Mouse (Mus musculus) CH12.LX (cell line): ENCODE measurements around the gene Rcc1l. TPM values are rescaled to one million over a fixed set of nuclear protein-coding genes. Genes with fewer than 3 reads are reported as not detected.

Source experiments
- DNase-seq: peaks from one replicate; pipeline ENCODE4 v3.0.0-alpha.2; 2013; ENCODE audit errors: extremely low read depth
- H3K27ac ChIP-seq: 2 replicates; pipeline ENCODE4 v1.5.1; 2012; ENCODE audit warnings: low read depth, mild to moderate bottlenecking, control low read depth, moderate library complexity; ENCODE audit not compliant: insufficient read depth
- H3K27me3 ChIP-seq: replicated peaks from 2 replicates; pipeline ENCODE3; 2012; ENCODE audit warnings: inconsistent platforms
- H3K36me3 ChIP-seq, 2 experiments: replicated peaks in 1 of 2; 2 replicates each; pipeline versions ENCODE3 to v1.6.1; 2012; ENCODE audit warnings: inconsistent platforms in 1 of 2, low read length in 1 of 2, mild to moderate bottlenecking in 1 of 2, mixed read lengths in 1 of 2, moderate library complexity in 1 of 2; ENCODE audit not compliant: control insufficient read depth in 1 of 2, insufficient read depth in 1 of 2
- H3K4me1 ChIP-seq, 2 experiments: 2 replicates each; pipeline ENCODE4 v1.6.1; 2012; ENCODE audit warnings: inconsistent platforms in 1 of 2, moderate library complexity in 1 of 2; ENCODE audit not compliant: insufficient read depth in 2 of 2, control insufficient read depth in 1 of 2
- H3K4me2 ChIP-seq: 2 replicates; pipeline ENCODE4 v1.6.1; 2012; ENCODE audit warnings: low read depth, mild to moderate bottlenecking, control low read depth; ENCODE audit not compliant: poor library complexity, insufficient read depth, severe bottlenecking
- H3K4me3 ChIP-seq, 3 experiments: fragments of 150-350 bp in 1 of 3; sonication (generic) in 1 of 3; replicated peaks in 1 of 3; 2 replicates each; pipeline versions ENCODE3 to v1.5.1; 2011 to 2012; ENCODE audit warnings: low read depth in 2 of 3, low read length in 2 of 3, mild to moderate bottlenecking in 2 of 3, moderate library complexity in 2 of 3, control low read depth in 1 of 3, improper control_type of control experiment in 1 of 3, inconsistent platforms in 1 of 3, mixed read lengths in 1 of 3; ENCODE audit not compliant: poor library complexity in 1 of 3
- H3K79me2 ChIP-seq: replicated peaks from 2 replicates; pipeline ENCODE4 v1.6.1; 2012; ENCODE audit warnings: mild to moderate bottlenecking, moderate library complexity; ENCODE audit not compliant: control insufficient read depth, poor library complexity, insufficient read depth, severe bottlenecking; ENCODE audit errors: extremely low read depth
- H3K9ac ChIP-seq: 2 replicates; pipeline ENCODE4 v1.6.1; 2012; ENCODE audit warnings: low read depth, mild to moderate bottlenecking, control low read depth, moderate library complexity; ENCODE audit not compliant: insufficient read depth
- H3K9me3 ChIP-seq: replicated peaks from 2 replicates; pipeline ENCODE3; 2012; ENCODE audit warnings: low read length, inconsistent platforms, mixed read lengths
- BHLHE40 ChIP-seq: IDR thresholded peaks from 2 replicates; pipeline ENCODE4 v1.6.1; 2011; ENCODE audit warnings: mild to moderate bottlenecking, low read depth, low read length, improper control_type of control experiment
- CHD1 ChIP-seq: IDR thresholded peaks from 2 replicates; pipeline ENCODE4 v1.6.1; 2012; ENCODE audit warnings: low read depth, low read length, improper control_type of control experiment, inconsistent platforms
- CHD2 ChIP-seq: IDR thresholded peaks from 2 replicates; pipeline ENCODE4 v1.6.1; 2011; ENCODE audit warnings: low read length, improper control_type of control experiment
- CTCF ChIP-seq, 2 experiments: IDR thresholded peaks in 1 of 2; conservative IDR thresholded peaks in 1 of 2; 2 replicates each; pipeline ENCODE4 v1.5.1; 2011 to 2012; ENCODE audit warnings: low read depth in 2 of 2, low read length in 2 of 2, improper control_type of control experiment in 1 of 2, inconsistent platforms in 1 of 2, mild to moderate bottlenecking in 1 of 2, moderate library complexity in 1 of 2
- E2F4 ChIP-seq: IDR thresholded peaks from 2 replicates; pipeline ENCODE4 v1.6.1; 2011; ENCODE audit warnings: low read depth, low read length, improper control_type of control experiment; ENCODE audit not compliant: insufficient replicate concordance
- GABPA ChIP-seq: IDR thresholded peaks from 2 replicates; pipeline ENCODE4 v1.6.1; 2012; ENCODE audit warnings: low read depth, low read length, improper control_type of control experiment, inconsistent platforms; ENCODE audit not compliant: insufficient replicate concordance
- IRF4 ChIP-seq: IDR thresholded peaks from 2 replicates; pipeline ENCODE4 v1.6.1; 2014; ENCODE audit warnings: low read depth, mild to moderate bottlenecking, inconsistent platforms, low read length, improper control_type of control experiment
- JUN ChIP-seq: IDR thresholded peaks from 2 replicates; pipeline ENCODE4 v1.6.1; 2011; ENCODE audit warnings: low read depth, mild to moderate bottlenecking, low read length, improper control_type of control experiment, moderate library complexity; ENCODE audit not compliant: insufficient read depth
- MAFK ChIP-seq: IDR thresholded peaks from 2 replicates; pipeline ENCODE4 v1.6.1; 2011; ENCODE audit warnings: low read length, improper control_type of control experiment; ENCODE audit not compliant: insufficient replicate concordance
- MAZ ChIP-seq: IDR thresholded peaks from 2 replicates; pipeline ENCODE4 v1.6.1; 2012; ENCODE audit warnings: low read depth, mild to moderate bottlenecking, inconsistent platforms, low read length, improper control_type of control experiment, moderate library complexity
- MEF2A ChIP-seq: IDR thresholded peaks from 2 replicates; pipeline ENCODE4 v1.6.1; 2014; ENCODE audit warnings: low read depth, mild to moderate bottlenecking, inconsistent platforms, low read length, improper control_type of control experiment, borderline replicate concordance
- MXI1 ChIP-seq: IDR thresholded peaks from 2 replicates; pipeline ENCODE4 v1.6.1; 2011; ENCODE audit warnings: mild to moderate bottlenecking, low read depth, low read length, improper control_type of control experiment
- NELFE ChIP-seq: IDR thresholded peaks from 2 replicates; pipeline ENCODE4 v1.6.1; 2011; ENCODE audit warnings: low read depth, low read length, improper control_type of control experiment
- NRF1 ChIP-seq: IDR thresholded peaks from 2 replicates; pipeline ENCODE4 v1.6.1; 2014; ENCODE audit warnings: low read depth, mild to moderate bottlenecking, inconsistent platforms, low read length, improper control_type of control experiment, moderate library complexity
- PAX5 ChIP-seq: IDR thresholded peaks from 2 replicates; pipeline ENCODE4 v1.6.1; 2012; ENCODE audit warnings: low read length, inconsistent platforms, mixed read lengths
- POLR2AphosphoS2 ChIP-seq: IDR thresholded peaks from 2 replicates; pipeline ENCODE4 v1.6.1; 2011; ENCODE audit warnings: low read depth, low read length, improper control_type of control experiment
- RCOR1 ChIP-seq: conservative IDR thresholded peaks from 2 replicates; pipeline ENCODE4 v1.6.1; 2012; ENCODE audit warnings: low read depth, mild to moderate bottlenecking, inconsistent platforms, low read length, improper control_type of control experiment
- SMC3 ChIP-seq: IDR thresholded peaks from 2 replicates; pipeline ENCODE4 v1.6.1; 2011; ENCODE audit warnings: low read depth, low read length, improper control_type of control experiment
- UBTF ChIP-seq: IDR thresholded peaks from 2 replicates; pipeline ENCODE4 v1.6.1; 2012; ENCODE audit warnings: low read depth, mild to moderate bottlenecking, inconsistent platforms, low read length, improper control_type of control experiment, moderate library complexity
- USF1 ChIP-seq: IDR thresholded peaks from 2 replicates; pipeline ENCODE4 v1.6.1; 2014; ENCODE audit warnings: low read depth, mild to moderate bottlenecking, inconsistent platforms, low read length, improper control_type of control experiment
- USF2 ChIP-seq: conservative IDR thresholded peaks from 2 replicates; pipeline ENCODE4 v1.6.1; 2011; ENCODE audit warnings: low read depth, low read length, improper control_type of control experiment
- ZC3H11A ChIP-seq: IDR thresholded peaks from 2 replicates; pipeline ENCODE4 v1.6.1; 2012; ENCODE audit warnings: low read depth, mild to moderate bottlenecking, inconsistent platforms, low read length, improper control_type of control experiment
- ZKSCAN1 ChIP-seq: IDR thresholded peaks from 2 replicates; pipeline ENCODE4 v1.6.1; 2012; ENCODE audit warnings: low read depth, inconsistent platforms, low read length, improper control_type of control experiment, borderline replicate concordance
- dilution Hi-C: fragments of 300-500 bp; cut with MboI; formaldehyde crosslinking; loops from 2 replicates; pipeline ENCODE4 v1.14.3; 2020; ENCODE audit warnings: low sequenced_read_pairs; ENCODE audit not compliant: extremely low pct_unique_long_range_greater_than_20kb, extremely low pct_ligation_motif_present
- in situ Hi-C: fragments of 300-500 bp; cut with MboI; formaldehyde crosslinking; loops from 3 replicates; pipeline ENCODE4 v1.14.3; 2019; ENCODE audit warnings: low sequenced_read_pairs, low pct_ligation_motif_present, low pct_unique_long_range_greater_than_20kb, mixed read lengths
- polyA plus RNA-seq: library from polyadenylated mRNA; unstranded; fragments of >175 nt; gene quantifications from 2 replicates; pipeline ENCODE4 v1.2.1, GENCODE M21; 2012; ENCODE audit warnings: low read depth; ENCODE audit not compliant: insufficient read length
- total RNA-seq, 2 experiments: library from RNA; depleted of rRNA; stranded (reverse); fragments of 300-350 nt in 1 of 2; fragments of >200 nt in 1 of 2; gene quantifications; 2 replicates each; pipeline ENCODE4 v1.2.3; 2012 to 2014

Gene Rcc1l
- total and polyA plus RNA-seq, 3 experiments: 24.6 to 42.7 (median 31.0) TPM

GRCm38 (mm10) chr5:134166642-134167041 is 9.9 kb downstream of the Rcc1l start:
- TF ChIP-seq MEF2A (no peak), RCOR1 (no peak), NELFE (no peak), CHD1 (no peak), JUN (no peak), MXI1 (no peak), POLR2AphosphoS2 (no peak), MAFK (no peak), NRF1 (no peak), ZKSCAN1 (no peak), IRF4 (no peak), SMC3 (no peak), GABPA (no peak)
- dilution Hi-C loops: no loop called here
- Histone ChIP-seq H3K4me3 (no peak overlapping the region), H3K9ac (no peak overlapping the region), H3K4me1 (peaks cover 6 to 23% of the 10 kb centered on the region in 2 experiments; a peak in 3 of 4 replicates), H3K27ac (no peak overlapping the region), H3K79me2 (no peaks in the 10 kb centered on the region), H3K9me3 (no peaks in the 10 kb centered on the region), H3K4me2 (no peak overlapping the region), H3K36me3 (peaks cover 62 to 90% of the 10 kb centered on the region in 2 experiments), H3K27me3 (no peaks in the 10 kb centered on the region)
- in situ Hi-C loops: no loop called here
- no peak for DNase-seq

GRCm38 (mm10) chr5:134164688-134165087 is 11.9 kb downstream of the Rcc1l start:
- H3K36me3 ChIP-seq: peaks cover 66 to 90% of the 10 kb centered on the region in 2 experiments
- no peaks in the 10 kb centered on the region for H3K9me3 ChIP-seq
- H3K27ac ChIP-seq: no peak overlapping the region
- dilution Hi-C loops (no loop called here), in situ Hi-C loops (no loop called here)
- no peaks in the 10 kb centered on the region for H3K27me3 ChIP-seq
- no peaks in the 10 kb centered on the region for H3K79me2 ChIP-seq
- no peak for DNase-seq
- H3K9ac ChIP-seq: no peak overlapping the region
- H3K4me2 ChIP-seq: no peak overlapping the region
- no peak overlapping the region for H3K4me3 ChIP-seq
- peaks cover 6 to 23% of the 10 kb centered on the region in 2 experiments; a peak in 3 of 4 replicates for H3K4me1 ChIP-seq
- no peak for TF ChIP-seq SMC3
- no peak for TF ChIP-seq NRF1
- TF ChIP-seq USF1: no peak
- no peak for TF ChIP-seq CHD2
- no peak for TF ChIP-seq MAZ
- no peak for TF ChIP-seq BHLHE40
- TF ChIP-seq USF2: no peak
- no peak for TF ChIP-seq NELFE
- no peak for TF ChIP-seq E2F4
- TF ChIP-seq JUN: no peak
- TF ChIP-seq RCOR1: no peak
- no peak for TF ChIP-seq ZC3H11A
- no peak for TF ChIP-seq GABPA
- TF ChIP-seq PAX5: no peak
- TF ChIP-seq UBTF: no peak
- TF ChIP-seq CTCF (conservative IDR thresholded peaks at IDR 0.05 in 1 of 2, IDR thresholded peaks at IDR 0.05 in 1 of 2; ENCODE audit: low read depth in 2 of 2, low read length in 2 of 2): no peak
- no peak for TF ChIP-seq IRF4
